Mouse (Mus musculus) neural tube, embryonic 14.5 days (tissue): ENCODE measurements at regions not wholly inside any gene's neighbourhood (a gene's known extent, or its start where the extent isn't known, plus 50 kb on each side); places are given as distances from the start of the nearest gene placed in this dataset.

Experiments used
- ATAC-seq: fragments of 200-750 bp; cut with Nextera tagmentation; 2 replicates; pipeline ENCODE4 v1.8.0; 2017; ENCODE audit warnings: low read depth, mild to moderate bottlenecking, moderate TSS enrichment, moderate library complexity
- H3K27ac ChIP-seq: fragments of 300-500 bp; sonication (generic); 2 replicates; pipeline ENCODE4 v1.5.1; 2014; ENCODE audit warnings: low read depth, mild to moderate bottlenecking, control low read depth, low read length, moderate library complexity, mixed read lengths
- H3K27me3 ChIP-seq: fragments of 300-500 bp; sonication (generic); 2 replicates; pipeline ENCODE4 v1.6.1; 2014; ENCODE audit warnings: low read length; ENCODE audit not compliant: control insufficient read depth, insufficient read depth
- H3K36me3 ChIP-seq: fragments of 300-500 bp; sonication (generic); 2 replicates; pipeline ENCODE4 v1.6.1; 2014; ENCODE audit warnings: low read length, mixed read lengths; ENCODE audit not compliant: control insufficient read depth, insufficient read depth
- H3K4me1 ChIP-seq: fragments of 300-500 bp; sonication (generic); 2 replicates; pipeline ENCODE4 v1.6.1; 2014; ENCODE audit warnings: low read length; ENCODE audit not compliant: control insufficient read depth, insufficient read depth
- H3K4me2 ChIP-seq: fragments of 300-500 bp; sonication (generic); 2 replicates; pipeline ENCODE4 v1.6.1; 2014; ENCODE audit warnings: mild to moderate bottlenecking, low read depth, low read length, control low read depth
- H3K4me3 ChIP-seq: fragments of 300-500 bp; sonication (generic); 2 replicates; pipeline ENCODE4 v1.5.1; 2014; ENCODE audit warnings: low read depth, low read length, control low read depth, mixed read lengths
- H3K9ac ChIP-seq: fragments of 300-500 bp; sonication (generic); replicated peaks from 2 replicates; pipeline ENCODE4 v1.6.1; 2014; ENCODE audit warnings: low read depth, mild to moderate bottlenecking, control low read depth, low read length, mixed read lengths
- H3K9me3 ChIP-seq: fragments of 300-500 bp; sonication (generic); 2 replicates; pipeline ENCODE4 v1.6.1; 2016; ENCODE audit warnings: low read length; ENCODE audit not compliant: control insufficient read depth
- WGBS: fragments of 180-500 bp; shearing (Covaris S2); extraction: QIAGEN DNeasy Blood & Tissue Kit; methylation state at CpG from one replicate; pipeline ENCODE4 v1.1.7; 2014; 5-methylcytosine and 5-hydroxymethylcytosine counted together

GRCm38 (mm10) chr7:70117930-70118922 lies 248.3 kb downstream of the Nr2f2 start:
- Histone ChIP-seq H3K4me2 (peak overlapping the region; percentile 77), H3K4me3 (peak overlapping the region; percentile 33), H3K27me3 (peaks cover 7% of the 10 kb centered on the region; the same call in 1 of the 2 replicates), H3K36me3 (no peaks in the 10 kb centered on the region), H3K4me1 (no peaks in the 10 kb centered on the region), H3K9ac (peak overlapping the region; percentile 47), H3K9me3 (no peaks in the 10 kb centered on the region), H3K27ac (no peak overlapping the region)
- ATAC-seq = peak; percentile 78
- 9% methylated on average over 21 of the region's 21 CpGs for WGBS

- 33% methylated on average over 8 of the region's 8 CpGs for WGBS
Measured at GRCm38 (mm10) chr7:70109013-70109412, 257.5 kb downstream of the Nr2f2 start.

GRCm38 (mm10) chr7:70105024-70105423 lies 261.5 kb downstream of the Nr2f2 start:
- Histone ChIP-seq H3K4me1 (0 out of 2 replicates have a peak, but pooled peaks cover 7% of the 10 kb centered on the region), H3K36me3 (no peaks in the 10 kb centered on the region), H3K9ac (no peak overlapping the region), H3K4me2 (no peak overlapping the region), H3K27ac (no peak overlapping the region; the same call in 1 of the 2 replicates), H3K9me3 (no peaks in the 10 kb centered on the region), H3K27me3 (no peaks in the 10 kb centered on the region), H3K4me3 (no peak overlapping the region)
- 11% methylated on average over 2 of the region's 2 CpGs for WGBS
- ATAC-seq = no peak

More at GRCm38 (mm10) chr7:70109013-70109412, 257.5 kb downstream of the Nr2f2 start:
- no peak for ATAC-seq
- H3K4me1 ChIP-seq = 0 out of 2 replicates have a peak, but pooled peaks cover 4% of the 10 kb centered on the region
- H3K27me3 ChIP-seq = no peaks in the 10 kb centered on the region
- no peaks in the 10 kb centered on the region for H3K9me3 ChIP-seq
- H3K4me2 ChIP-seq = no peak overlapping the region
- no peak overlapping the region for H3K9ac ChIP-seq
- no peak overlapping the region for H3K4me3 ChIP-seq
- no peaks in the 10 kb centered on the region for H3K36me3 ChIP-seq
- no peak overlapping the region for H3K27ac ChIP-seq

GRCm38 (mm10) chr7:70104486-70104885 lies 262.0 kb downstream of the Nr2f2 start:
- H3K27ac ChIP-seq = peak overlapping the region; percentile 4; the same call in 1 of the 2 replicates
- H3K36me3 ChIP-seq = no peaks in the 10 kb centered on the region
- ATAC-seq = peak; percentile 87
- no peak overlapping the region for H3K4me2 ChIP-seq
- no peaks in the 10 kb centered on the region for H3K27me3 ChIP-seq
- no peak overlapping the region for H3K4me3 ChIP-seq
- H3K9me3 ChIP-seq = no peaks in the 10 kb centered on the region
- no peak overlapping the region for H3K9ac ChIP-seq
- 3% methylated on average over 8 of the region's 8 CpGs for WGBS
- H3K4me1 ChIP-seq = 0 out of 2 replicates have a peak, but pooled peaks cover 7% of the 10 kb centered on the region

- peak; percentile 69 for ATAC-seq
- 27% methylated on average over 5 of the region's 5 CpGs for WGBS
Measured at GRCm38 (mm10) chr7:70103680-70104079, 262.9 kb downstream of the Nr2f2 start.

GRCm38 (mm10) chr7:70099001-70099400 lies 267.5 kb downstream of the Nr2f2 start:
- no peak for ATAC-seq
- Histone ChIP-seq H3K9me3 (no peaks in the 10 kb centered on the region), H3K36me3 (no peaks in the 10 kb centered on the region), H3K4me1 (0 out of 2 replicates have a peak, but pooled peaks cover 3% of the 10 kb centered on the region), H3K9ac (no peak overlapping the region), H3K27ac (no peak overlapping the region), H3K27me3 (no peaks in the 10 kb centered on the region), H3K4me2 (no peak overlapping the region), H3K4me3 (no peak overlapping the region)
- WGBS = 93% methylated on average over 1 of the region's 1 CpGs

More at GRCm38 (mm10) chr7:70103680-70104079, 262.9 kb downstream of the Nr2f2 start:
- H3K9me3 ChIP-seq = no peaks in the 10 kb centered on the region
- 0 out of 2 replicates have a peak overlapping the region, but pooled peaks have one; percentile 28 for H3K27ac ChIP-seq
- H3K4me2 ChIP-seq = no peak overlapping the region
- no peaks in the 10 kb centered on the region for H3K27me3 ChIP-seq
- H3K9ac ChIP-seq = no peak overlapping the region
- no peaks in the 10 kb centered on the region for H3K36me3 ChIP-seq
- no peak overlapping the region for H3K4me3 ChIP-seq
- 0 out of 2 replicates have a peak, but pooled peaks cover 7% of the 10 kb centered on the region for H3K4me1 ChIP-seq

- Histone ChIP-seq H3K4me1 (no peaks in the 10 kb centered on the region), H3K4me3 (no peak overlapping the region), H3K4me2 (peak overlapping the region; percentile 28; the same call in 1 of the 2 replicates), H3K9ac (no peak overlapping the region), H3K27ac (no peak overlapping the region), H3K27me3 (no peaks in the 10 kb centered on the region), H3K9me3 (no peaks in the 10 kb centered on the region; the same call in 1 of the 2 replicates), H3K36me3 (no peaks in the 10 kb centered on the region)
- no peak for ATAC-seq
- WGBS = 39% methylated on average over 21 of the region's 21 CpGs
Measured at GRCm38 (mm10) chr7:70093916-70094784, 272.4 kb downstream of the Nr2f2 start.

- Histone ChIP-seq H3K4me1 (no peaks in the 10 kb centered on the region), H3K9ac (no peak overlapping the region), H3K4me2 (no peak overlapping the region), H3K4me3 (no peak overlapping the region), H3K9me3 (no peaks in the 10 kb centered on the region; the same call in 1 of the 2 replicates), H3K36me3 (no peaks in the 10 kb centered on the region), H3K27ac (no peak overlapping the region), H3K27me3 (no peaks in the 10 kb centered on the region)
- no peak for ATAC-seq
- 95% methylated on average over 2 of the region's 2 CpGs for WGBS
Measured at GRCm38 (mm10) chr7:70092089-70092488, 274.4 kb downstream of the Nr2f2 start.
